Mouse (Mus musculus) adrenal gland, postnatal 25 days (tissue): ENCODE measurements around the gene Casp2. TPM values are rescaled to one million over a fixed set of nuclear protein-coding genes. Genes with fewer than 3 reads are reported as not detected.
A peak's percentile ranks its signal among the peaks of the same experiment; 100 is the strongest.

Experiments used
- DNase-seq: peaks from one replicate; pipeline ENCODE4 v3.0.0; 2021; ENCODE audit warnings: mixed read lengths
- total RNA-seq: library from RNA; stranded (reverse); gene quantifications from 2 replicates; pipeline ENCODE4 v1.2.3, GENCODE M21; 2021

Casp2 gene
- total RNA-seq, 1 experiment from 2014 or later = 36.5 TPM

DNA sequence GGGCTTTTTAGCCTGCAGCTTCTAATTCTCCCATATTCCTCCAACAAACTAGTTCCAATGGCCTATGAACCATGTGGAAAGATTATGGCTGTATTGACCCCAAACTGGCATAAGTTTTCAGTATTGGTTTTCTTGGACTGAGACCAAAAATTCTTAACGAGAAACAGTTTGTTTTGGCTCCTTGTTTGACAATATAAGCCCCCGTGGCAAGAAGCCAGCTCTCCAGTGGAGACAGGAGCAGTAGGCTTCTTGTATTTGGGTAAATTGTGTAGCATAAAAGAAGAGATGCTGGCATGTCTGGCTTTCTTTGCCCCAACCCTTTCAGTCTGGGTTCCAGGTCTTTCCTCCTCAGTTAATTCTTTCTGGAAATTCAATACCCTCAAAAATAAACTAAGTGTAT, 11.4 kb downstream of the Casp2 start:
- DNase-seq = no peak

DNA sequence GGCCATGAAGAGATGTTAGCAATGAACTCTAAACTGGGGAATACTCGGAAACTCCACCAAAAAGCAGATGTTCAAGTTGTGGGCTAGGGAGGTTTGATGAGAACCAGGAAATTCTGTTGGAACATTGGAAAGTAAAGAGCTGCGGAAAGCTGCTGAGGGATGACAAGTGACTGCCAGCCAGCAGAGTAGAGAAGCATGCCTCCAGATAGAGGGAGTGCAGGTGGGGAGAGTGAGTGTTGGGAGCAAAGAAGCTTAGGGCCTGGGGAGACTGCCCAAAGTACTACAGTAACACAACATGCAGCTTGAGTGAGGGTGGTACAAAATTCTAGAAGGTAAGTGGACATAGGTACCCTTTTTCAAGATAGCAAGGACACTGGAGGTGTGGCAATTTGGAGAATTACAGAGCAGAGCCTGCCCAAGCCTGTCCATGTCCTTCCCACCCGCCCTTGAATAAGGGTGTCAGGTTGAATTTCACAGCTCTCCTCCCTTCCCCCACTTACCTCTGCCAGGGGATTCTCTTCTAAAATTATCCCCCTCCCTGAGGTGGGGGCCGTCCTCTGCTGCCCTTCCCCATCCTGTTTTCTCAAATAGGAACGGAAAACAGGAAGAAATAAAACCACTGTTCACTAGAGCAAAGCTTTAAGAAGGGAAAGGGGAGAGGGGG, 18.2 kb downstream of the Casp2 start:
- DNase-seq = no peak

DNA sequence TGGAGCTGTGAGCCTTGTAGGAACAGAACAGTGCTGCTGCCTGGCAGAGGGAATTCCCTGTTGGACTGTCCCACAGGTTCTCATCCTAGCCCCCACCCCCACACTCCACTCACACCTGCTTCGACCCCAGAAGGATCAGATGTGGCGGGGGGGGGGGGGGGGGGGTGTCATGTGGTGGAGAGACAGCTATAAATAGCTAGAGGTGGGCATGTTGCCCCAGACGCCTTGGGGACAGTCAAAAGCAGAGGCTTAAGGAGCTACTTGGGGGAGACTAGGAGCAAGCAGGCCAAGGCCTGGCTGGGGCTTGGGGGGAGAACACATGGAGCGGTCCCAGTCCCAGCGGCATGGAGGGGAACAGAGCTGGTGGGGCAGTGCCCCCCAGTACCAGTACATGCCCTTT, 21.7 kb downstream of the Casp2 start, which contains the start of gene Clcn1:
Gene Clcn1 (plus strand): TSS at position 238 of the 400 bp plus-strand sequence.
- DNase-seq = no peak

DNA sequence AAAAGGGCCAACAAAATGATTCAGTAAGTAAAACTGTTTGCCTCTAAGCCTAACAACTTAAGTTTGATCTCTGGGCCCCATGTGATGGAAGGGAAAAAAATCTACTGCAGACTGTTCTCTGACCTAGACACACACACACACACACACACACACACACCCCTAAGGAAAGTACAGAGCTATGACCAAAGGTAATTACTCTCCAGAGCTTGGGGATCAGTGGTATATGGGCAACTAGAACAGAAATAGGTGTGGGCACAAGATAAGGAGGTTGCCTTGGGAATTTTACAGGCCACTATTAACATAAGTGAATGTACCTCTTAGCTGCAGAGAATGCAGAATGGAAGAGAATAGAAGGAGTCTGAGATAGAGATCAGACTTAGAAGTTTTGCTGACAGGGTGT, 22.8 kb downstream of the Casp2 start:
- no peak for DNase-seq

DNA sequence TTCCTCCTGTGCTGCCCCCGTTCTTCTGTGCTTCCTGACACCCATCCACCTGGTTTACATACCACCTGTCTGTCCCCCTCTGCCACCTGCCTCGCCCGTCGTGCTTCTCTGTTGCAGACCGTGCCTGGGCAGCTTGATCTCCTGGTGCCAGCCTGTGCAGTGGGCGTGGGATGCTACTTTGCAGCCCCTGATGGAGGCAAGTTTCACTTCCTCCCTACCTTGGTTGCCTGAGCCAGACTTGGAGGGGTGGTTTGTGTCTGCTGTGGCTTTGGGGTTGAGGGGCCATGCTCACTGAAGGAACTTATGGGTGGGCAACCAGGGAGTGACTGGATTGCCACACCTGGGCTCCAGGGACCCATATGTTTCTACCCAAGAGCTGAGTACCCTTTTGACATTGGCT, 28.5 kb downstream of the Casp2 start:
- no peak for DNase-seq

DNA sequence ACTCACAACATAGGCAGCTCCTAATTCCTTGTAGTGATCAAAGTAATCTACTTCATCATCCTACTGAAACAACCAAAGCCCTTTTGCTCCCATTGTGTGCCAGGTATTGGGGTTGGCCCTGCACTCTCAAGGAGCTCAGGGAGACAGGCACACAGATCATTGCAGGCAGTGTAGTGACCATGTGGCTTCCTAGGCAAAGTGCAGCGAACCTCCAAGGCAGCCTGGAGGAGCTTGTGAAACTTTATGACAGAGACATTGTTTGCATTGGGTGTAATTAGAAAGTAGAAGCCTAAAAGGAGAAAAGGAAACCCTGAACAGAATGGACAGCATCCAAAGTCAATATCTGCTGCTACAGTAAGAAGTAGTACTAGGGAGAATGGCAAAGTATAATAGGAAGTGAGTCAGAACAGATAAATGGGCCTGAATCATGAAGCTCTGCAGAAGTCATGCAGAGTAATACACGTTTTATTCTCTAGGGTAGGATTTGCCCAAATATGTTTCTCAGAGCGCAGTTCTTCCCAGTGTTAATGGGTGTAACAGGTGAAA, 30.8 kb downstream of the Casp2 start:
- no peak for DNase-seq

DNA sequence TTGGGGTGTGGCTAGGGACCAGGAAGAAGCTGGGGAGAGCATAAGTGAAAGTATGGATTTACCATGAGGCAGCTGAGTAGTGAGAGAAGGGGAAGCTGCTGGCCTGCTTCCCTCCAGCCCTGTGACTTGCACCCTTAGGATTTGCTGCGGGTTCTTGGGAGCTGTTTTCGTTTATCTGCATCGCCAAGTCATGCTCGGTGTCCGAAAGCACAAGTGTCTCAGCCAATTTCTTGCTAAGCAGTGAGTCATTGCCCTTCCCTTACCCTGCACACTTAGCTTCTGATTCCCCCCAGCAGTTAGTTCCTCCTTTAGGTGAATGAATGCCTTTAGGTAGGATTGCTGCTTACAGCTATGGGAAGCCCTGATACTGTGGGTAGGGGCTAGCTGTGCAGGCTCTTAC, 34.6 kb downstream of the Casp2 start:
- DNase-seq = no peak

DNA sequence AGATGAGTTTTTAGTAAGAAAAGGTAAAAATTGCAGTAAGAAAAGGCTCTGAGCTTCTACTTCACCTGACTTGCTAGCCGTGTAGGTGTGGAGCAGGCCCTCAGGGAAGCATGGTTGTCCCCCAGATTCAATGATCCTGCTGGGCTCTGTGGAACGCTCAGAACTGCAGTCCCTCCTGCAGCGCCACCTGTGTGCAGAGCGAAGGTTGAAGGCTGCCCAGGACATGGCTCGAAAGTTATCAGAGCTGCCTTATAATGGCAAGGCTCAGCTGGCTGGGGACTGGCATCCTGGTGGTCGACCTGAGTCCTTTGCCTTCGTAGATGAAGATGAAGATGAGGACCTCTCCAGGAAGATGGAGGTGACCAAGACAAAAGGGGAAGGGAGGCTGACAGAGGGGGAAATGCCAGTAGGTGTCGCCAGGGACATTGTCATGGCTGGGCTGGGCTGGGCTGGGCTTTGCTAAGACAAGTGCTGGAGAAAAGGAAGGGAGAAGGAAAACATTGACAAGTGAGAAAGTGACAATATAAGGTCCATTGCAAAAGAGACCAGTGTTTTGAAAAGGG, 45.1 kb downstream of the Casp2 start:
- DNase-seq = no peak

DNA sequence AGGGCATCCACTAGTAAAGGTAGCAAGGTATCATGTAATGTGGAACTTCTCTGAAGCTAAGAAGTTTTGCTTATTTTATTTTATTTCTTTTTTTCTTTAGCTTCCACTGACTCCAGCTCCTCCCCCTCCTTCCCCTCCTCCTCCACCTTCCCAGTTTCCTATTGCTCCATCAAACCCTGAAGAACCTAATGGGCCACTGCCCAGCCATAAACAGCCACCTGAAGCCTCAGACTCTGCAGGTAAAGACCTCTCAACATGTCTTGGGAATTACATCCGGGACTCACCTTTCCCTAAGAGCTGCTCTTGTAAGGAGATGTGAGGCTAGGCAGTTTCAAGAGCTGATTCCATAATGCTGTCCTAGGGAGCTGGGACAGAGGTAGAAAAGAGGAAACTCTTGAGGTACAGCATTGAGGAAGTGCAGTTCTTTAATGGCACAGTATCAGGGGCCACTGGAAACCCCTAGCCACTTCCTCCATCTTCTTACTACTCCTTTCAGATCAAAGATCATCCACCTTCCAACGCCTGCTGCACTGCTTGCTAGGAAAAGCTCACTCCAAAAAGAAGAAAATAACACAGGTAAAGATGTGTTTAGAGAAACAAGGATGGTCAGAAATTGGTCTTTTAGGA, 45.8 kb downstream of the Casp2 start:
- no peak for DNase-seq

DNA sequence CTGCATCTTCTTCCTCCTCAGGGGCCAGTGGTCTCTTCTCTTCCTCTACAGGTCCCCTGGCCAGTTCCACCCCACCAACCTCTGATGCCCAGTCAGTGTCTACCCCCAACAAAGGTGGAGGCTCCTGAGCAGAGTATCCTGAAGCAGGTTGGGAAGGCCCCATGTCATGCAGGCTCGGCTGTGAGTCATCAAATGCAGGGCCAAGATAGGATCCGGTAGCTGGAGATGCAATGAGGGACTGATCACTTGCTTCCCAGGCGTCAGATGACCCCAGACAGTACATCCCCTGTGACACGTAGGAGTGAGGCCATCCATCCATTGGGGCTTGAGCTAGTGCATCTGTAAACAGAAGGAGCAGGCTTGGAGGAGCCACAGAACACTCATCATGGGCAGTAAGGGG, 53.5 kb downstream of the Casp2 start:
- DNase-seq = no peak

DNA sequence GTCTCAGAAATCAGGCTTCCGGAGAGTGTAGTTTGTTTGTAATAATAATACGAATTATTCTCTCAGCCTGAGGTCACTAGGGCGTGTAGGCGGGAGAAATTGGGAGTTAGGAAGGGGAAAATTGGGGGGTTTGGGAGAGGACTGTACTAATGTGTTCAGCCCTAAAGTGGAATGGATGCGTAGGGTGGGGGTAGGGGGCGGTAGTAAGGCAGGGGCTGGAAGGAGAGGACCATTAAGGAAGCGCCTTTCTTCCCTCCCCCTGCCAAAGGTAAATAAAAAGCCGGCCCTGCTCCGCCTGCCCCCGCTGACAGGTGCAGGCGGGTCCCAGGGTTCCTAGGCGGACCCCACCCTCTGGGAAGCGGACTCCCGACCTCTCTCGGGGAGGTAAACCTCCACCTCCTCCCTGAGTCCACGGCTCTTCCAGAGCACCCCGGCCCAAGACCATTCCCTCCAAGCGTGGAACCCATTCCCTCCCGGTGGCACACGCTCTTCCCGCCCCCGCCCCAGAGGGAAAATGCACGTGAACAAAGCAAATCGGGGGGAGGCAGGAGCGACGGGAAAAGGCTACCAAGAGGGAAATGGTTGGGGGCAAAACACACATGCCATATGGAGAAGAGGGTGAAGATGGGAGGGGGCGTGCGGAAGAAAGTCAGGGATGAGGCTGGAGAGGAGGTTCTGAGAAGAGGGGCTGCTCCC, 58.7 kb downstream of the Casp2 start:
- DNase-seq = no peak

DNA sequence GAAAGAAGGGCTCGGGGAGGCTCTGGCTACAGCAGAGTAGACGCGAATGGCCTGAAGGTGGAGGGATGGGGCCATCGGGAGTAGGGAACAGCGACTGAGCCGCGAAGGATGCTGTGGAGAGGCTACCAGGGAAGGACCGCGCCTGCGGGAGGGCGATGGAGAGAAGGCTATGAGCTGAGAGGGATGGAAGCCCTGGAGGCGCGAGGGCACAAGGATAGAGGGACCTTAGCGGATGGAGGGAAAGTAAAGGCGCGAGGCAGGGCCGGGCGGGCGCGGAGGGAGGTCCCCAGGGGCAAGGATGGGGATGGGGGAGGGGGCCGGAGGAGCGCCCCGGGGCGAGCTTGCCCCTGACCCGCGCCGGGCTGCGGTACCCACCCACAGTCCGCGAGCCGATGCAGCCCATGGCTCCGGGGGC, 59.3 kb downstream of the Casp2 start:
- DNase-seq = peak; percentile 13

DNA sequence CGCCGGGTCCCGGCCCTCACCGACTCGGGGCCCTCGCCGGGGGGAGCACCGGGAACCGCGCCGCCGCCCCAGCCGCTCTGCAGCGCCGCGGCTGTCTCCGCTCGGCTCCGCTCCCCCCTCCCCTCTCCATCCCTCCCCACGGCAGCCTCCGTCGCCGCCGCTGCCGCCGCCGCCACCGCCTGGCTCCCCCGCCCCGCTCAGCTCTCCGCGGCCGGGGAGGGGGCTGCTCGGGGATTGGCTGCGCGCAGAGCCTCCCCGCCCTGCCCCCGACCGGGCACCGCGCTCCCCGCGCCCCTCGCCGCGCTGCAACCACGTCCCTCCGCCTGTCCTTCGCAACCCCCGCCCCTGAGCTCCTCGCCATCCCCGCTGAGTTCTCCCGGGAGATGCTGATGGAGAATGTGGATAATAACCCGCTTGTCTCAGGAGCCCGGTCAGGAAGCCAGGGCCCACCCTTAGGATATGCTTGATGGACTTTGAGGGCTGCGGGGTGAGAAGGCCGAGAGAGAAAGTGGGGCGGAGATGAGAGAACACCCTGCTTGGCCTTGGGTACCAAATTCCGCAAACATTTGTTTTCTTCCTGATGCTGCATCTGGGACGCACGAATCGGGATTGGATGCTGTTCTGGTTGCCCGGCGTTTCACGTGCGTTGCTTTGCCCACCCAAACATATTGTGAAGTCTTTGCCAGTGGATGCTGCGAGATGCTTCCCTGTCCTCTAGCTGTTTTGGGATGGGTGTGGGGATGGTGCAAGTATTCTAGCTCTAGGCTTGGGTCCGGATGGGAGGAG, 59.9 kb downstream of the Casp2 start, which contains the start of gene Fam131b:
Gene Fam131b (minus strand): TSS at position 162 of the 786 bp plus-strand sequence.
- DNase-seq = peak; percentile 15

DNA sequence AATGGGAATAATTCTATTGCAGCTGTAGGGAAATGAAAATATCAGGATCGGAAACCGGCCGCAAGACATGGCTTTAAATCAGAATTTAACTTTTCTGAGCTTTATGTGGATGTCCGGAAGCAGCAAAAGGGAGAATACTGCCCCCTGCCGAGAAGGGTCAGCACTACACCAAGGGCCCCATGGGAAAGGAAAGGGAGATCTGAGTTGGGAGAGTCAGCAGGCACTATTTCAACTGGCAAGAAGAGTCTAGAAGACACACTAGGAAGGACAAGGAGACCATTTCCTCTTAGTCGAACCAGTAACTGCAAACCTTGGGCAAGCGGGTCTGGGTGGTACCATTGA, 60.5 kb downstream of the Casp2 start:
- peak; percentile 69 for DNase-seq

DNA sequence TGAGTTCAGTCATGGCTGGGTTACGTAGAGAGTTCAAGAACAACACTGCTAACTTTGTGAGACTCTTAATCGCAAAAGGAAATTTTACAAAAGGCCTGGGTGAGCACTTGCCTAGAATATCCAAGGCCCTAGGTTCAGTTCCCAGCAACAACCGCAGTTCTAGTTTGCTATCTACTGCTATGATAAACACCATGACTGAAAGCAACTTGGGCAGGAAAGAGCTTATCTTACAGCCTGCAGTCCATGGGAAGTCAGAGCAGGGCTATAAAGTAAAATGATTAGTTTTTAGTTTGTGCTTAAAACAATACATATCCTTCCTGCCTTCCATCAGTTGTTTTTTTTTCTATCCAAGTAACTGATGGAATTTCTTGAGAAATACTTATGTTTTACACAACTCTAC, 61.7 kb downstream of the Casp2 start:
- no peak for DNase-seq

DNA sequence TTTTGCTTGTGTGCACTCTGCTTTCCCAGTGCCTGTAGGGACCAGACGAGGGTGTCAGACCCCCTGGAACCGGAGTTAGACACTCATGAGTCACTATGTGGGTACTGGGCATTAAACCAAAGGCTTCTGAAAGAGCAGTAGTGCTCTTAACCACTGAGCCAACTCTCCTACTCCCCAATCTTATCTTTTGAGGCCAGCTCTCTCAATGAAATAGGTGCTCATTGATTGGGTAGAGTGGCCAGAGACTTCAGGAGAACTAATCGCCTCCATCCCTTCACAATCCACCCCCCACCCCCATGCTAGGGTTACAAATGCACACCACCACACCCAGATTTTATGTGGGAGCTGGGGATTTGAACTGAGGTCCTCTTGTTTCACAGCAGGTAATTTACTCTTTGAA, 64.0 kb downstream of the Casp2 start:
- no peak for DNase-seq

DNA sequence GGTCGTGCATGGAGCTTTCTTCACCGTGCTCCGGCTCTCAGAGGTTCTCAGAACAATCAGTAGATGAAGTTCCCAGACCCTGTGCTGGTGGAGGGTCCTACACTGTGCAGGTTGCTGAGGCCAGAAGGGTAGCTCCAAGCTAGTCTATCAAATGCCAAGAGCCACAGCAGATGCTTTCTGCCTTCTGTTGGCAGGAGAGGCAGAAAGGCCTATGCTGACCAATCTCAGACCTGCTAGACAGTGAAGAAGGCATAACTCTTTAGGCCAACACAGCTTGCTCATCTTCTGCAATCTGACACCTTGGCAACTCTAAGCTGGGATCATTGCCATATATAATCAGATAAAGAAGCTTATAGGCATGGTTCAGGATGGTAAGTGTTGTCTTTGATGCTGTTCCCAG, 65.4 kb downstream of the Casp2 start:
- no peak for DNase-seq

DNA sequence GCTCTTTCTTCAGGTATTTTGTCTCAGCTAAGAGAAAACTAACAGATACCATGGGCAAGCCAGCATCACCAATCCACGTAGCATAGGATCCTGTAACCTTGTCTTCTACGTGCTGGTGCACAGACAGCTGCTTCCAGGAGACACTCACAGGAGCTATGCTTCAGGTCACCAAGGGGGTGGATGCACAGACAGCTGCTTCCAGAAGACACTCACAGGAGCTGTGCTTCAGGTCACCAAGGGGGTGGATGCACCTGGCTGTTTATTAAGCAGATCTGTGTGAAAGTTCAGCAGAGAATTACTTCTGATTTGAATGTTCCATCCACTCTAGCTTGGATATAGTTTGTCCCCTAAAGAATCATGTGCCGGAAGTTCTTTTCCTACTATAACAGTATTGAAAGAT, 66.2 kb downstream of the Casp2 start:
- no peak for DNase-seq
